ENCODE assay signal across 8 mouse cellular contexts in genomic region chr1:86586992-86587391, GRCm38 (mm10). TPM values are rescaled to one million over a fixed set of nuclear protein-coding genes. Genes with fewer than 3 reads are reported as not detected.
A peak's percentile ranks its signal among the peaks of the same experiment; 100 is the strongest.
DNase-seq lines count a peak whose midpoint lies in the region; ATAC-seq and TF ChIP-seq lines count a peak whose summit lies in the region.

No protein-coding gene starts in this region.

- H3K4me3 ChIP-seq in ES-Bruce4 (ENCODE audit: low read depth, low read length) = peak overlapping the region; percentile 97
- peak overlapping the region; percentile 95 for H3K4me3 ChIP-seq in forebrain, embryonic 15.5 days
- peak overlapping the region; percentile 97 for H3K4me3 ChIP-seq in layer of hippocampus, adult 2 months
- peak overlapping the region; percentile 90 for H3K4me3 ChIP-seq in lung, embryonic 14.5 days (ENCODE audit: low read depth, low read length)
- H3K4me3 ChIP-seq in olfactory bulb, adult 2 months (ENCODE audit: insufficient read depth, low read depth, low read length) = peak overlapping the region; percentile 80
- peak overlapping the region; percentile 57 for H3K4me3 ChIP-seq in thymus, adult 2 months (ENCODE audit: control insufficient read depth, insufficient read depth, low read length)

- no peak for TF ChIP-seq POLR2A in ES-Bruce4 (IDR thresholded peaks at IDR 0.05; ENCODE audit: insufficient read depth, low read length)
- TF ChIP-seq POLR2A in olfactory bulb, adult 2 months (IDR thresholded peaks at IDR 0.05; ENCODE audit: insufficient read depth, low read depth, low read length) = peak; percentile 54
- TF ChIP-seq POLR2A in thymus, adult 2 months (IDR thresholded peaks at IDR 0.05; ENCODE audit: control insufficient read depth, extremely low read depth, insufficient read depth, low read length, poor library complexity) = no peak

- WGBS in forebrain, embryonic 15.5 days = under 1% methylated on average over 26 of the region's 26 CpGs
- WGBS in lung, embryonic 14.5 days = under 1% methylated on average over 26 of the region's 26 CpGs
- WGBS in olfactory bulb, adult 2 months = under 1% methylated on average over 26 of the region's 26 CpGs
- WGBS in thymus, adult 2 months = 2% methylated on average over 26 of the region's 26 CpGs

- H3K9ac ChIP-seq in ES-Bruce4 (ENCODE audit: low read depth, poor library complexity, severe bottlenecking) = peak overlapping the region; percentile 36
- H3K9ac ChIP-seq in forebrain, embryonic 15.5 days (replicated peaks) = peak overlapping the region; percentile 94
- H3K9ac ChIP-seq in lung, embryonic 14.5 days = peak overlapping the region; percentile 82

- peak; percentile 79 for TF ChIP-seq EP300 in ES-Bruce4 (IDR thresholded peaks at IDR 0.05; ENCODE audit: insufficient read depth, low read depth, low read length)

- ATAC-seq in forebrain, embryonic 15.5 days (replicated peaks) = peak; percentile 19
- ATAC-seq in lung, embryonic 14.5 days (ENCODE audit: insufficient read depth) = no peak

- no peak overlapping the region for H3K27ac ChIP-seq in ES-Bruce4 (ENCODE audit: insufficient read depth, low read length)
- H3K27ac ChIP-seq in forebrain, embryonic 15.5 days (replicated peaks) = peak overlapping the region; percentile 39; the same call in 1 of the 2 replicates
- peak overlapping the region; percentile 88 for H3K27ac ChIP-seq in layer of hippocampus, adult 2 months
- peak overlapping the region; percentile 36; the same call in 1 of the 2 replicates for H3K27ac ChIP-seq in lung, embryonic 14.5 days (ENCODE audit: low read depth)
- 0 out of 2 replicates have a peak overlapping the region, but pooled peaks have one; percentile 16 for H3K27ac ChIP-seq in olfactory bulb, adult 2 months (ENCODE audit: insufficient read depth, low read depth, low read length)
- no peak overlapping the region for H3K27ac ChIP-seq in thymus, adult 2 months (ENCODE audit: control insufficient read depth, insufficient read depth, low read length)

- no peaks in the 10 kb centered on the region for H3K27me3 ChIP-seq in ES-Bruce4 (ENCODE audit: control insufficient read depth, insufficient read depth, low read length, poor library complexity, severe bottlenecking)
- H3K27me3 ChIP-seq in forebrain, embryonic 15.5 days = no peaks in the 10 kb centered on the region
- no peaks in the 10 kb centered on the region for H3K27me3 ChIP-seq in lung, embryonic 14.5 days (ENCODE audit: insufficient read depth, low read length)
- H3K27me3 ChIP-seq in thymus, adult 2 months (ENCODE audit: control insufficient read depth, insufficient read depth, low read length) = no peaks in the 10 kb centered on the region

- no peaks in the 10 kb centered on the region for H3K9me3 ChIP-seq in ES-Bruce4 (replicated peaks; ENCODE audit: control insufficient read depth, insufficient read depth, low read length, poor library complexity, severe bottlenecking)
- H3K9me3 ChIP-seq in forebrain, embryonic 15.5 days = no peaks in the 10 kb centered on the region
- no peaks in the 10 kb centered on the region for H3K9me3 ChIP-seq in lung, embryonic 14.5 days (ENCODE audit: low read depth, low read length)

- intact Hi-C loops in heart, postnatal 25 days (cut with DNase I) = loop anchor here (10.0 kb wide), 1 partner anchor 118 kb away; the partner anchor contains the start of gene Dis3l2

- no peaks in the 10 kb centered on the region; the same call in 1 of the 2 replicates for H3K36me3 ChIP-seq in ES-Bruce4 (ENCODE audit: control insufficient read depth, insufficient read depth, low read length, poor library complexity, severe bottlenecking)
- peaks cover 12% of the 10 kb centered on the region for H3K36me3 ChIP-seq in forebrain, embryonic 15.5 days
- H3K36me3 ChIP-seq in lung, embryonic 14.5 days (ENCODE audit: insufficient read depth) = peaks cover 18% of the 10 kb centered on the region
- peaks cover 4% of the 10 kb centered on the region; the same call in 1 of the 2 replicates for H3K36me3 ChIP-seq in thymus, adult 2 months (ENCODE audit: control insufficient read depth, insufficient read depth, low read length)

- no peaks in the 10 kb centered on the region for H3K4me1 ChIP-seq in ES-Bruce4 (ENCODE audit: control insufficient read depth, insufficient read depth, low read length)
- peaks cover 30% of the 10 kb centered on the region for H3K4me1 ChIP-seq in forebrain, embryonic 15.5 days
- H3K4me1 ChIP-seq in lung, embryonic 14.5 days (ENCODE audit: insufficient read depth) = peaks cover 6% of the 10 kb centered on the region
- peaks cover 3% of the 10 kb centered on the region for H3K4me1 ChIP-seq in olfactory bulb, adult 2 months (ENCODE audit: control insufficient read depth, insufficient read depth, low read length)
- H3K4me1 ChIP-seq in thymus, adult 2 months (replicated peaks; ENCODE audit: control insufficient read depth, insufficient read depth, low read length) = peaks cover 3% of the 10 kb centered on the region

- peak overlapping the region; percentile 78 for H3K4me2 ChIP-seq in forebrain, embryonic 15.5 days (replicated peaks)
- peak overlapping the region; percentile 83 for H3K4me2 ChIP-seq in lung, embryonic 14.5 days

- no peak for TF ChIP-seq CTCF in ES-Bruce4 (IDR thresholded peaks at IDR 0.05; ENCODE audit: low read depth, low read length)
- TF ChIP-seq CTCF in layer of hippocampus, adult 2 months (conservative IDR thresholded peaks at IDR 0.05) = no peak
- TF ChIP-seq CTCF in lung, embryonic 14.5 days (IDR thresholded peaks at IDR 0.05; ENCODE audit: low read depth) = no peak
- no peak for TF ChIP-seq CTCF in olfactory bulb, adult 2 months (IDR thresholded peaks at IDR 0.05; ENCODE audit: insufficient read depth, low read depth, low read length)
- TF ChIP-seq CTCF in thymus, adult 2 months (IDR thresholded peaks at IDR 0.05; ENCODE audit: borderline replicate concordance, control insufficient read depth, extremely low read depth, insufficient read depth, low read length, poor library complexity) = no peak

- DNase-seq in cerebellum, adult 11-12 months = peak; percentile 71
- DNase-seq in heart, postnatal 25 days (ENCODE audit: low spot score) = peak; percentile 49
- DNase-seq in layer of hippocampus, adult 2 months (ENCODE audit: low spot score in 2 of 2) = peak; percentile 64 to 78
- peak; percentile 86 for DNase-seq in lung, embryonic 14.5 days
- peak; percentile 76 for DNase-seq in thymus, adult 2 months

RNA-seq across cellular contexts. Expression of gene Cops7b, which starts 4.3 kb away (rescaled TPM):
- 31.7 and 36.2 TPM in 2 replicates for polyA plus RNA-seq in ES-Bruce4 (2011; ENCODE audit: insufficient read depth, insufficient read length, low read depth, missing spikeins)
- 62.9 and 63.4 TPM in 2 replicates for polyA plus RNA-seq in forebrain, embryonic 15.5 days (2015; fragmentation: Nextera tagmentation; extraction: Ambion mirVana)
- 10 to 100 TPM; 10.1 TPM for total RNA-seq in heart, postnatal 25 days (2021)
- 10 to 100 TPM; 19.5 to 20.6 TPM for total RNA-seq in layer of hippocampus, adult 2 months (2021)
- polyA plus RNA-seq in lung, embryonic 14.5 days (2014; fragmentation: Nextera tagmentation; extraction: Ambion mirVana) = 37.6 and 38.0 TPM in 2 replicates
- not detected in 2 replicates for polyA plus RNA-seq in olfactory bulb, adult 2 months (2012; ENCODE audit: insufficient read depth, insufficient read length, low replicate concordance, missing spikeins)
- polyA plus RNA-seq in thymus, adult 2 months (2012; rRNA removed) = 61.2 and 67.6 TPM in 2 replicates

RNA-seq across cellular contexts. Expression of gene Pde6d, which starts 4.6 kb away (rescaled TPM):
- polyA plus RNA-seq in ES-Bruce4 (2011; ENCODE audit: insufficient read depth, insufficient read length, low read depth, missing spikeins) = 23.5 and 30.1 TPM in 2 replicates
- 99.0 and 103 TPM in 2 replicates for polyA plus RNA-seq in forebrain, embryonic 15.5 days (2015; fragmentation: Nextera tagmentation; extraction: Ambion mirVana)
- total RNA-seq in heart, postnatal 25 days (2021) = 10 to 100 TPM; 43.5 to 45.6 TPM
- total RNA-seq in layer of hippocampus, adult 2 months (2021) = 10 to 100 TPM; 49.0 to 54.7 TPM
- polyA plus RNA-seq in lung, embryonic 14.5 days (2014; fragmentation: Nextera tagmentation; extraction: Ambion mirVana) = 57.6 and 58.5 TPM in 2 replicates
- not detected in 2 replicates for polyA plus RNA-seq in olfactory bulb, adult 2 months (2012; ENCODE audit: insufficient read depth, insufficient read length, low replicate concordance, missing spikeins)
- 19.9 and 23.4 TPM in 2 replicates for polyA plus RNA-seq in thymus, adult 2 months (2012; rRNA removed)

Comparison
In these comparisons a context has a peak if more than half of its experiments do, and no peak if none do; other contexts are left out.
1. H3K27ac ChIP-seq: peak in forebrain, embryonic 15.5 days (single experiment), layer of hippocampus, adult 2 months (single experiment), lung, embryonic 14.5 days (single experiment) and olfactory bulb, adult 2 months (single experiment); none in ES-Bruce4 (single experiment) and thymus, adult 2 months (single experiment).
2. H3K9ac ChIP-seq: peak in every context shown above with its lines; median percentile 94 in forebrain, embryonic 15.5 days; 82 in lung, embryonic 14.5 days; 36 in ES-Bruce4.
3. RNA of gene Cops7b, which starts 4.3 kb away (polyA plus RNA-seq): 61.2 to 67.6 TPM in thymus, adult 2 months, 62.9 to 63.4 TPM in forebrain, embryonic 15.5 days, 37.6 to 38.0 TPM in lung, embryonic 14.5 days and 31.7 to 36.2 TPM in ES-Bruce4; not detected in olfactory bulb, adult 2 months; every median in the first group is over 10 times any median in the second.
4. RNA of gene Pde6d, which starts 4.6 kb away (polyA plus RNA-seq): 99.0 to 103 TPM in forebrain, embryonic 15.5 days, 57.6 to 58.5 TPM in lung, embryonic 14.5 days, 23.5 to 30.1 TPM in ES-Bruce4 and 19.9 to 23.4 TPM in thymus, adult 2 months; not detected in olfactory bulb, adult 2 months; every median in the first group is over 10 times any median in the second.
5. Peak in every context shown above with its lines, with median percentiles within 50 percentile points of each other: H3K4me3 ChIP-seq and DNase-seq.